15 mouse cellular contexts compared by ENCODE assay signal in the genomic region with DNA sequence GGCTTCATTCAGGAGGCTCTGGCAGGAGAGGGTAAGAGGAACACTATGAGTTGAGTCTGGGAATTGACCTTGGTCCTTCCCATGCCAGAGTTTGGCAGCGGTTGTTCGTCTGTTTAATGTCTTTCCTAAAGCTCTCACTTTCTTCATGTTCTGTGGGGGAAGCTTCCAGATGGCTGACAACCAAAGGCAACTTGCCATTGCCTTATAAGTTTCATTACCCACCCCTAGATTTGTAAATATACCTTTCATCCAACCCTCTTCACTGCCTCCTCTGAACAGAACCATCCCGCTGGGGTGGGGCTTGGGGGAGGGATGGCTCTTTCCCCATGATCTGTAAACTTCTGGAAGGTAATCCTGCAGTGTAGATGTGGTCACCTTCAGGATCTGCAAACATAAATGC.
A peak's percentile ranks its signal among the peaks of the same experiment; 100 is the strongest.
DNase-seq lines count a peak whose midpoint lies in the region; ATAC-seq lines count a peak whose summit lies in the region.
"Had no signal": no experiment of that assay in that cellular context is flagged by ENCODE, and none has a peak within 500 bp of the region (broad histone marks: within the 10 kb centered on the region; RNA-seq: fewer than 3 reads in every experiment).

No protein-coding gene starts in this region.

- ATAC-seq in heart, embryonic 16.5 days (replicated peaks; ENCODE audit: extremely low read depth, insufficient read depth, low FRiP score), result no peak
- ATAC-seq: activated CD4-positive, CD25-positive, alpha-beta regulatory T cell, adult 4 months had no signal

- H3K27me3 ChIP-seq in heart, embryonic 16.5 days (ENCODE audit: control insufficient read depth, insufficient read depth, low read length), result no peaks in the 10 kb centered on the region
- H3K27me3 ChIP-seq: liver, embryonic 13.5 days; midbrain, embryonic 12.5 days had no signal

- DNase-seq in cerebellum, postnatal 10 days, result peak; percentile 39 to 46
- no peak for DNase-seq in cerebellum, adult 18-20 months
- DNase-seq in heart, postnatal 36 days, result no peak
- peak; percentile 15 for DNase-seq in brain, adult 2 months (ENCODE audit: low read depth, low spot score)
- DNase-seq in large intestine, adult 2 months (ENCODE audit: low read depth, low spot score), result peak; percentile 11
- DNase-seq in embryo, embryonic 11 days, result no peak
- no peak for DNase-seq in ovary, postnatal 14 days (ENCODE audit: low spot score)
- DNase-seq: adrenal gland, postnatal 36 days; kidney, adult 2 months; liver, embryonic 13.5 days; thymus, postnatal 36 days had no signal

- no peak overlapping the region for H3K4me3 ChIP-seq in heart, embryonic 16.5 days (ENCODE audit: low read length)
- H3K4me3 ChIP-seq: forebrain, embryonic 10.5 days; liver, embryonic 13.5 days; midbrain, embryonic 12.5 days had no signal

- H3K36me3 ChIP-seq in heart, embryonic 16.5 days (ENCODE audit: control insufficient read depth, insufficient read depth), result no peaks in the 10 kb centered on the region
- H3K36me3 ChIP-seq: forebrain, embryonic 10.5 days; liver, embryonic 13.5 days; midbrain, embryonic 12.5 days had no signal

- no peak overlapping the region for H3K9ac ChIP-seq in heart, embryonic 16.5 days (ENCODE audit: low read length)
- H3K9ac ChIP-seq: liver, embryonic 13.5 days; midbrain, embryonic 12.5 days had no signal

- H3K4me2 ChIP-seq in heart, embryonic 16.5 days (ENCODE audit: low read depth, low read length), result no peak overlapping the region
- H3K4me2 ChIP-seq: liver, embryonic 13.5 days; midbrain, embryonic 12.5 days had no signal

- peak overlapping the region; percentile 24 for H3K27ac ChIP-seq in heart, embryonic 16.5 days (ENCODE audit: low read length)
- H3K27ac ChIP-seq: forebrain, embryonic 10.5 days; liver, embryonic 13.5 days had no signal

- 60% methylated on average over 3 of the region's 3 CpGs for WGBS in heart, embryonic 16.5 days
- 18% methylated on average over 3 of the region's 3 CpGs for WGBS in large intestine, adult 2 months

- H3K4me1 ChIP-seq in heart, embryonic 16.5 days (ENCODE audit: control insufficient read depth, insufficient read depth, low read length), result peaks cover 16% of the 10 kb centered on the region
- H3K4me1 ChIP-seq: forebrain, embryonic 10.5 days; liver, embryonic 13.5 days had no signal

- no peaks in the 10 kb centered on the region for H3K9me3 ChIP-seq in heart, embryonic 16.5 days (replicated peaks; ENCODE audit: control insufficient read depth, low read length)
- H3K9me3 ChIP-seq: forebrain, embryonic 10.5 days; liver, embryonic 13.5 days; midbrain, embryonic 12.5 days had no signal

- intact Hi-C loops in heart, postnatal 36 days (cut with DNase I), result no loop called here

Comparison
In these comparisons a context has a peak if more than half of its experiments do, and no peak if none do; other contexts are left out.
1. DNase-seq: peak in cerebellum, postnatal 10 days (2 of 2), brain, adult 2 months (single experiment) and large intestine, adult 2 months (single experiment); none in cerebellum, adult 18-20 months (0 of 2), heart, postnatal 36 days (0 of 2), embryo, embryonic 11 days (single experiment) and ovary, postnatal 14 days (single experiment).